Mouse (Mus musculus) midbrain, embryonic 12.5 days (tissue): ENCODE measurements around the gene Hist1h2ap. TPM values are rescaled to one million over a fixed set of nuclear protein-coding genes. Genes with fewer than 3 reads are reported as not detected.
"Not testable (repeated sequence)": the region's sequence is repeated elsewhere in the genome, so short reads cannot be mapped to it uniquely, and the experiment has no call there.

ENCODE experiments used
- ATAC-seq: fragments of 200-750 bp; cut with Nextera tagmentation; 2 replicates; pipeline ENCODE4 v1.8.0; 2017; ENCODE audit warnings: low read depth, moderate TSS enrichment, moderate library complexity; ENCODE audit not compliant: low FRiP score
- H3K27ac ChIP-seq: fragments of 300-500 bp; sonication (generic); replicated peaks from 2 replicates; pipeline ENCODE4 v1.5.1; 2016; ENCODE audit warnings: mild to moderate bottlenecking
- H3K27me3 ChIP-seq: fragments of 300-500 bp; sonication (generic); 2 replicates; pipeline ENCODE4 v1.6.1; 2016; ENCODE audit warnings: mild to moderate bottlenecking
- H3K36me3 ChIP-seq: fragments of 300-500 bp; sonication (generic); 2 replicates; pipeline ENCODE4 v1.6.1; 2016
- H3K4me1 ChIP-seq: fragments of 300-500 bp; sonication (generic); 2 replicates; pipeline ENCODE4 v1.6.1; 2016
- H3K4me2 ChIP-seq: fragments of 300-500 bp; sonication (generic); replicated peaks from 2 replicates; pipeline ENCODE4 v1.6.1; 2016; ENCODE audit warnings: mild to moderate bottlenecking, moderate library complexity
- H3K4me3 ChIP-seq: fragments of 300-500 bp; sonication (generic); 2 replicates; pipeline ENCODE4 v1.5.1; 2016; ENCODE audit warnings: mild to moderate bottlenecking
- H3K9ac ChIP-seq: fragments of 300-500 bp; sonication (generic); replicated peaks from 2 replicates; pipeline ENCODE4 v1.6.1; 2016; ENCODE audit warnings: mild to moderate bottlenecking, moderate library complexity
- H3K9me3 ChIP-seq: fragments of 300-500 bp; sonication (generic); 2 replicates; pipeline ENCODE4 v1.6.1; 2016; ENCODE audit warnings: mild to moderate bottlenecking
- WGBS: fragments of 180-500 bp; shearing (Covaris S2); methylation state at CpG from one replicate; pipeline ENCODE4 v1.1.7; 2016; 5-methylcytosine and 5-hydroxymethylcytosine counted together
- polyA plus RNA-seq: library from polyadenylated mRNA; unstranded; fragments of >200 nt; fragmentation: Nextera tagmentation; extraction: Ambion mirVana; gene quantifications from 2 replicates; pipeline ENCODE4 v1.2.1, GENCODE M21; 2016

Hist1h2ap gene
- polyA plus RNA-seq, 1 experiment from 2014 or later, result 5,103 TPM

- Histone ChIP-seq H3K4me2 (no peak overlapping the region), H3K27me3 (no peaks in the 10 kb centered on the region), H3K9ac (no peak overlapping the region), H3K9me3 (no peaks in the 10 kb centered on the region), H3K4me1 (peaks cover 5% of the 10 kb centered on the region), H3K27ac (no peak overlapping the region), H3K4me3 (no peak overlapping the region), H3K36me3 (no peaks in the 10 kb centered on the region)
- WGBS, result 95% methylated on average over 7 of the region's 7 CpGs
- no peak for ATAC-seq
Observed at GRCm38 (mm10) chr13:21795584-21795983, 37.7 kb downstream of the Hist1h2ap start.

GRCm38 (mm10) chr13:21790601-21791283 is 42.6 kb downstream of the Hist1h2ap start:
- H3K27ac ChIP-seq, result 0 out of 2 replicates have a peak overlapping the region, but pooled peaks have one; percentile 15
- WGBS, result 7% methylated on average over 18 of the region's 18 CpGs

GRCm38 (mm10) chr13:21789925-21790324 is 43.4 kb downstream of the Hist1h2ap start:
- no peaks in the 10 kb centered on the region for H3K9me3 ChIP-seq
- H3K4me3 ChIP-seq, result no peak overlapping the region
- no peak overlapping the region for H3K4me2 ChIP-seq
- ATAC-seq, result no peak
- no peak overlapping the region for H3K9ac ChIP-seq
- 55% methylated on average over 6 of the region's 6 CpGs for WGBS
- peaks cover 24% of the 10 kb centered on the region for H3K4me1 ChIP-seq
- H3K27me3 ChIP-seq, result no peaks in the 10 kb centered on the region
- H3K36me3 ChIP-seq, result no peaks in the 10 kb centered on the region
- H3K27ac ChIP-seq, result no peak overlapping the region

More at GRCm38 (mm10) chr13:21790601-21791283, 42.6 kb downstream of the Hist1h2ap start:
- ATAC-seq, result no peak
- Histone ChIP-seq H3K4me3 (peak overlapping the region; percentile 18; the same call in 1 of the 2 replicates), H3K9ac (peak overlapping the region; percentile 31), H3K9me3 (no peaks in the 10 kb centered on the region), H3K36me3 (no peaks in the 10 kb centered on the region), H3K4me1 (peaks cover 22% of the 10 kb centered on the region), H3K27me3 (no peaks in the 10 kb centered on the region), H3K4me2 (peak overlapping the region; percentile 45)

- no peaks in the 10 kb centered on the region for H3K36me3 ChIP-seq
- peak overlapping the region; percentile 82 for H3K27ac ChIP-seq
- no peak for ATAC-seq
- H3K9me3 ChIP-seq, result no peaks in the 10 kb centered on the region
- peak overlapping the region; percentile 50 for H3K4me2 ChIP-seq
- peak overlapping the region; percentile 21; the same call in 1 of the 2 replicates for H3K4me3 ChIP-seq
- WGBS, result 10% methylated on average over 17 of the region's 21 CpGs
- H3K9ac ChIP-seq, result peak overlapping the region; percentile 41; the same call in 1 of the 2 replicates
- no peaks in the 10 kb centered on the region for H3K27me3 ChIP-seq
- H3K4me1 ChIP-seq, result peaks cover 32% of the 10 kb centered on the region
Observed at GRCm38 (mm10) chr13:21787760-21788593, 45.3 kb downstream of the Hist1h2ap start.

- H3K27ac ChIP-seq, result peak within 1 kb of the TSS; percentile 85
- WGBS, result under 1% methylated on average over 38 of the region's 63 CpGs
- H3K9me3 ChIP-seq, H3K36me3 ChIP-seq, H3K27me3 ChIP-seq: not testable (repeated sequence)
- H3K9ac ChIP-seq, result peak within 1 kb of the TSS; percentile 49
- peak within 1 kb of the TSS; percentile 50 for H3K4me2 ChIP-seq
- ATAC-seq, result peak; percentile 95
- peaks cover 39% of the 10 kb centered on the region for H3K4me1 ChIP-seq
- H3K4me3 ChIP-seq, result peak within 1 kb of the TSS; percentile 38
Observed at GRCm38 (mm10) chr13:21786899-21787629, 46.2 kb downstream of the Hist1h2ap start, which contains the start of the genes Hist1h2an and Hist1h2bp. Hist1h2an (minus strand) TSS chr13:21787218. Hist1h2bp (plus strand) TSS chr13:21787461.

GRCm38 (mm10) chr13:21786189-21786898 is 47.0 kb downstream of the Hist1h2ap start:
- Histone ChIP-seq H3K4me1 (peaks cover 39% of the 10 kb centered on the region), H3K9ac (peak overlapping the region; percentile 49)
- 3% methylated on average over 8 of the region's 8 CpGs for WGBS

GRCm38 (mm10) chr13:21784311-21784710 is 49.0 kb downstream of the Hist1h2ap start:
- peaks cover 47% of the 10 kb centered on the region for H3K4me1 ChIP-seq
- no peaks in the 10 kb centered on the region for H3K27me3 ChIP-seq
- H3K9me3 ChIP-seq, result no peaks in the 10 kb centered on the region
- H3K27ac ChIP-seq, result peak overlapping the region; percentile 83
- 20% methylated on average over 6 of the region's 6 CpGs for WGBS
- no peak for ATAC-seq
- H3K4me3 ChIP-seq, result 0 out of 2 replicates have a peak overlapping the region, but pooled peaks have one; percentile 47
- no peaks in the 10 kb centered on the region for H3K36me3 ChIP-seq
- peak overlapping the region; percentile 68 for H3K4me2 ChIP-seq
- H3K9ac ChIP-seq, result peak overlapping the region; percentile 46

More at GRCm38 (mm10) chr13:21786189-21786898, 47.0 kb downstream of the Hist1h2ap start:
- H3K27ac ChIP-seq, result peak overlapping the region; percentile 85
- peak overlapping the region; percentile 38 for H3K4me3 ChIP-seq
- H3K27me3 ChIP-seq, result no peaks in the 10 kb centered on the region
- no peaks in the 10 kb centered on the region for H3K36me3 ChIP-seq
- ATAC-seq, result no peak
- H3K9me3 ChIP-seq, result no peaks in the 10 kb centered on the region
- H3K4me2 ChIP-seq, result peak overlapping the region; percentile 50

GRCm38 (mm10) chr13:21783734-21784161 is 49.6 kb downstream of the Hist1h2ap start:
- ATAC-seq, result no peak
- peaks cover 47% of the 10 kb centered on the region for H3K4me1 ChIP-seq

GRCm38 (mm10) chr13:21783255-21783617 is 50.1 kb downstream of the Hist1h2ap start, which contains the start of gene Hist1h3i:
Hist1h3i (minus strand) TSS chr13:21783370.
- H3K4me2 ChIP-seq, result peak within 1 kb of the TSS; percentile 68
- no peaks in the 10 kb centered on the region for H3K27me3 ChIP-seq
- H3K4me1 ChIP-seq, result peaks cover 42% of the 10 kb centered on the region
- no peaks in the 10 kb centered on the region for H3K36me3 ChIP-seq
- ATAC-seq, result peak; percentile 65
- under 1% methylated on average over 13 of the region's 20 CpGs for WGBS
- H3K9ac ChIP-seq, result peak within 1 kb of the TSS; percentile 66
- peak within 1 kb of the TSS; percentile 47 for H3K4me3 ChIP-seq
- H3K27ac ChIP-seq, result peak within 1 kb of the TSS; percentile 88
- no peaks in the 10 kb centered on the region for H3K9me3 ChIP-seq

More at GRCm38 (mm10) chr13:21783734-21784161, 49.6 kb downstream of the Hist1h2ap start:
- 3% methylated on average over 9 of the region's 9 CpGs for WGBS
- no peaks in the 10 kb centered on the region for H3K9me3 ChIP-seq
- peak overlapping the region; percentile 46 for H3K9ac ChIP-seq
- no peaks in the 10 kb centered on the region for H3K36me3 ChIP-seq
- no peaks in the 10 kb centered on the region for H3K27me3 ChIP-seq
- peak overlapping the region; percentile 47 for H3K4me3 ChIP-seq
- H3K27ac ChIP-seq, result peak overlapping the region; percentile 83
- peak overlapping the region; percentile 68 for H3K4me2 ChIP-seq
